Mouse (Mus musculus) retina, postnatal 7 days (tissue): ENCODE results near the gene Trp73.

Experiments
- DNase-seq: peaks from one replicate; pipeline ENCODE4 v3.0.0-alpha.2; 2012; ENCODE audit warnings: low read depth, low spot score

The Trp73 gene

GRCm38 (mm10) chr4:154140182-154140212 lies at the start of gene Trp73:
TSS of gene Trp73 (minus strand) at chr4:154140208.
- DNase-seq: no peak

GRCm38 (mm10) chr4:154188948-154189347 lies 48.9 kb upstream of the Trp73 start:
- DNase-seq: no peak

GRCm38 (mm10) chr4:154186002-154186537 lies 46.1 kb upstream of the Trp73 start:
- no peak for DNase-seq

GRCm38 (mm10) chr4:154185001-154185400 lies 45.0 kb upstream of the Trp73 start:
- DNase-seq: no peak

- no peak for DNase-seq
Observed at GRCm38 (mm10) chr4:154183566-154183965, 43.6 kb upstream of the Trp73 start.

- no peak for DNase-seq
Observed at GRCm38 (mm10) chr4:154181001-154181400, 41.0 kb upstream of the Trp73 start.

- no peak for DNase-seq
Observed at GRCm38 (mm10) chr4:154177257-154177656, 37.2 kb upstream of the Trp73 start.

GRCm38 (mm10) chr4:154171931-154172604 lies 32.1 kb upstream of the Trp73 start:
- DNase-seq: no peak

- DNase-seq: no peak
Observed at GRCm38 (mm10) chr4:154171151-154171930, 31.3 kb upstream of the Trp73 start.

GRCm38 (mm10) chr4:154170506-154171150 lies 30.6 kb upstream of the Trp73 start, which contains the start of gene Megf6:
TSS of gene Megf6 (plus strand) at chr4:154170730.
- no peak for DNase-seq

GRCm38 (mm10) chr4:154170021-154170420 lies 30.0 kb upstream of the Trp73 start:
- DNase-seq: no peak

- DNase-seq: no peak
Observed at GRCm38 (mm10) chr4:154167053-154167452, 27.0 kb upstream of the Trp73 start.

GRCm38 (mm10) chr4:154163296-154163695 lies 23.3 kb upstream of the Trp73 start:
- peak; percentile 71 for DNase-seq

GRCm38 (mm10) chr4:154160538-154161390 lies 20.8 kb upstream of the Trp73 start, which contains the start of gene Tprgl:
TSS of gene Tprgl (minus strand) at chr4:154160666.
- DNase-seq: peak; percentile 92

- DNase-seq: no peak
Observed at GRCm38 (mm10) chr4:154159961-154160537, 20.0 kb upstream of the Trp73 start.

GRCm38 (mm10) chr4:154159002-154159401 lies 19.0 kb upstream of the Trp73 start:
- DNase-seq: peak; percentile 79

GRCm38 (mm10) chr4:154157970-154158662 lies 18.1 kb upstream of the Trp73 start:
- no peak for DNase-seq

- no peak for DNase-seq
Observed at GRCm38 (mm10) chr4:154156050-154156449, 16.0 kb upstream of the Trp73 start.

GRCm38 (mm10) chr4:154154104-154154503 lies 14.1 kb upstream of the Trp73 start:
- no peak for DNase-seq

GRCm38 (mm10) chr4:154146342-154146741 lies 6.3 kb upstream of the Trp73 start:
- DNase-seq: no peak

- DNase-seq: no peak
Observed at GRCm38 (mm10) chr4:154144712-154145111, 4.7 kb upstream of the Trp73 start.
